Mouse (Mus musculus) cortical plate, adult 2 months (tissue): Measurements from ENCODE around the gene Gm35549.
"Not testable (repeated sequence)": the region's sequence is repeated elsewhere in the genome, so short reads cannot be mapped to it uniquely, and the experiment has no call there.

Experiments
- CTCF ChIP-seq: fragments of 200-500 bp; IDR thresholded peaks from 2 replicates; pipeline ENCODE4 v1.5.1; 2011; ENCODE audit warnings: mild to moderate bottlenecking, control low read depth, low read length; ENCODE audit not compliant: insufficient read depth; ENCODE audit errors: extremely low read depth
- POLR2A ChIP-seq: fragments of 200-500 bp; IDR thresholded peaks from 2 replicates; pipeline ENCODE4 v1.6.1; 2011; ENCODE audit warnings: mild to moderate bottlenecking, low read length, control low read depth; ENCODE audit not compliant: insufficient read depth; ENCODE audit errors: extremely low read depth

GRCm38 (mm10) chr9:122847811-122848311 lies 4.0 kb upstream of the Gm35549 start:
- TF ChIP-seq CTCF, POLR2A: not testable (repeated sequence)
